Mouse (Mus musculus): Measurements from ENCODE around the gene Cyp4a29. TPM values are rescaled to one million over a fixed set of nuclear protein-coding genes. Genes with fewer than 3 reads are reported as not detected.
"Not testable (repeated sequence)": the region's sequence is repeated elsewhere in the genome, so short reads cannot be mapped to it uniquely, and the experiment has no call there.

Gene Cyp4a29
- total RNA-seq (2021) = not detected
- long read RNA-seq, experiment 1 = 0 reads
- long read RNA-seq, experiment 2 = 0 reads

- DNase-seq (ENCODE audit: low spot score in 2 of 2) = no peak
Measured at GRCm38 (mm10) chr4:115241784-115242183, at the start of gene Cyp4a29. Gene Cyp4a29, plus strand, starts transcription at chr4:115242084.

GRCm38 (mm10) chr4:115232901-115233300 lies 9.0 kb upstream of the Cyp4a29 start:
- DNase-seq (ENCODE audit: low spot score in 2 of 2) = not testable (repeated sequence)

- DNase-seq (ENCODE audit: low spot score in 2 of 2) = no peak
Measured at GRCm38 (mm10) chr4:115236462-115237096, 5.3 kb upstream of the Cyp4a29 start.

- DNase-seq (ENCODE audit: low spot score in 2 of 2) = not testable (repeated sequence)
Measured at GRCm38 (mm10) chr4:115264687-115265569, 23.0 kb downstream of the Cyp4a29 start.

GRCm38 (mm10) chr4:115278215-115278982 lies 36.5 kb downstream of the Cyp4a29 start:
- not testable (repeated sequence) for DNase-seq (ENCODE audit: low spot score in 2 of 2)

- DNase-seq (ENCODE audit: low spot score in 2 of 2) = no peak
Measured at GRCm38 (mm10) chr4:115280342-115280741, 38.5 kb downstream of the Cyp4a29 start.

- not testable (repeated sequence) for DNase-seq (ENCODE audit: low spot score in 2 of 2)
Measured at GRCm38 (mm10) chr4:115280779-115281178, 38.9 kb downstream of the Cyp4a29 start.

- DNase-seq (ENCODE audit: low spot score in 2 of 2) = not testable (repeated sequence)
Measured at GRCm38 (mm10) chr4:115281231-115281767, 39.4 kb downstream of the Cyp4a29 start.

- DNase-seq (ENCODE audit: low spot score in 2 of 2) = not testable (repeated sequence)
Measured at GRCm38 (mm10) chr4:115298746-115299145, 56.9 kb downstream of the Cyp4a29 start, which contains the start of gene Cyp4a12a. Gene Cyp4a12a, plus strand, starts transcription at chr4:115299046.

Other genes starting within 250 kb of the Cyp4a29 start
- 1 to 10 TPM; 5.2 TPM for gene Stil, start 241.9 kb upstream of the Cyp4a29 start, total RNA-seq (2021)
- gene Tal1, start 185.7 kb upstream of the Cyp4a29 start, total RNA-seq (2021) = 1 to 10 TPM; 2.4 to 3.6 TPM
- under 1 TPM in 1 of 2 experiments, not detected in 1; 0.70 TPM for gene Pdzk1ip1, start 153.4 kb upstream of the Cyp4a29 start, total RNA-seq (2021)
- gene Cyp4x1, start 107.8 kb upstream of the Cyp4a29 start, total RNA-seq (2021) = under 1 TPM in 1 of 2 experiments, not detected in 1; 0.07 TPM
- not detected for gene Cyp4a12a, start 57.0 kb downstream of the Cyp4a29 start, total RNA-seq (2021)
- not detected for gene Cyp4a12b, start 169.5 kb downstream of the Cyp4a29 start, total RNA-seq (2021)
- gene Cyp4a30b, start 210.5 kb downstream of the Cyp4a29 start, total RNA-seq (2021) = not detected